Mouse (Mus musculus): ENCODE measurements at regions not wholly inside any gene's neighbourhood (a gene's known extent, or its start where the extent isn't known, plus 50 kb on each side); places are given as distances from the start of the nearest gene placed in this dataset.

GRCm38 (mm10) chr9:46562301-46562700 is 242.5 kb upstream of the 4931429L15Rik start:
- ATAC-seq (replicated peaks; ENCODE audit: low FRiP score, low TSS enrichment, poor library complexity, severe bottlenecking) = no peak

GRCm38 (mm10) chr9:46558481-46558880 is 238.7 kb upstream of the 4931429L15Rik start:
- no peak for ATAC-seq (replicated peaks; ENCODE audit: low FRiP score, low TSS enrichment, poor library complexity, severe bottlenecking)

GRCm38 (mm10) chr9:46557781-46558180 is 238.0 kb upstream of the 4931429L15Rik start:
- no peak for ATAC-seq (replicated peaks; ENCODE audit: low FRiP score, low TSS enrichment, poor library complexity, severe bottlenecking)

GRCm38 (mm10) chr9:46555156-46555555 is 235.4 kb upstream of the 4931429L15Rik start:
- ATAC-seq (replicated peaks; ENCODE audit: low FRiP score, low TSS enrichment, poor library complexity, severe bottlenecking) = no peak

DNA sequence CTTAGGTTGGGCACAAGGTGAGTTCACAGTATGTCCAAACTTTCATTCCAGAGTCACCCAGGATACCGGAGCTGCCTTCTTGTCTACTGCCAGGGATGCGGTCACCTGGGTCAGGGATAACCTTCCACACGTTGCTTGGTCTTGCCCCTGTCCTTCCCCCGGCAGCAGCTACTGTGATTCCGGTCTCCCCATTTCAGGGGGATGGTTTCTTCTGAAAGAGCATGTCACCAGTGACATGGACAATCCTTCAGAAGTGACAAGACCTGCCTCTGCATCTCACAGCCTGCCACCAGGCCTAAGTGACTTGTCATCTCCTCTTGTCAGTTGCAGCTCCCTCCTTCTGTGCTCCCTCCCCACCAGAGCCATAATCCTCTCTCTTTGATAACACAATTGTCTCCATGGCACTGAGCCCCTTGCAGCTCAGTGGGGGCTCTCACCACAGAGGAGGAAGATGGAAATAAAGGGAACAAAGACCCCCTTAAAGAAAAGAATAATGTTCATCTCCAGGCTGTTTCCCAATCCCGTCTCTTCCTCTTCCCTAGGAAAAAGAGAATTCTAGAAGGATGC is 234.9 kb upstream of the 4931429L15Rik start:
- no peak for ATAC-seq (replicated peaks; ENCODE audit: low FRiP score, low TSS enrichment, poor library complexity, severe bottlenecking)

GRCm38 (mm10) chr9:46549416-46549815 is 229.6 kb upstream of the 4931429L15Rik start:
- ATAC-seq (replicated peaks; ENCODE audit: low FRiP score, low TSS enrichment, poor library complexity, severe bottlenecking) = no peak

DNA sequence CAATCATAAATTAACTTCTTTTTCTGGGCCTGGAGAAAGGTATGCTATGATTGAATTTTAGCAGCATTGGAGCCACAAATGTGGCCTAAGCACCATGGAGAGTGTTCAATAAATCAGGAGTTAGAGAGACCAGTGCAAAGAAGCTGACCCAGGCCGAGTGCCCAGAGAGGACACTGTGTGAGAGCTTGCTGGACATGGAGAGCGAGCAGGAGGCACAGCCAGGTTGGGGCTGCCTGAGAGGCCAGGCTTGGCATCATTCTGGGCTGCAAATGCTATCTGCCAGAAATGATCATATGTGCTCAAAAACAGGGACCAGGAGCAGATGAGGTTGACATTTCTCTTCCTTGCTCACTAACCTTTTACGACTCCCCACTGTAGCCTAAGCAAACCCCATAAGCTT is 224.5 kb upstream of the 4931429L15Rik start:
- no peak for ATAC-seq (replicated peaks; ENCODE audit: low FRiP score, low TSS enrichment, poor library complexity, severe bottlenecking)

DNA sequence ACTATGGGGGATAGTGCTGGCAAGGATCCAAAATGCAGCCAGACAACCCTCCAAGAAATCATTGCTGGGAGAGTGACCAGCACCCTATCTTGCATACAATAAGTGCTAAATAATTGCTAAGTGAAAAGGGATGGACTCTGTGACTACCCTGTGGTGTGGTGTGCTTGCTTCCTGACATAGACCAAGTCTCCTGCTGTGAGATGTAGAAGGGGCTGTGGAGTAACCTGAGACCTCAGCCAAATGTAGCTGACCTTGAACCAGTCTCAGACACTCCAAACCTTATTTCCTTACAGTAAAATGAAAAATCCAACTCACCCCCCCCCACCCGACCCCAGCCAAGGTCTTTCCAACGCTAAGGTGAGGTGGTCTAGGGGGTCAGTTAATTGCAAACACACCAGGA is 221.2 kb upstream of the 4931429L15Rik start:
- no peak for ATAC-seq (replicated peaks; ENCODE audit: low FRiP score, low TSS enrichment, poor library complexity, severe bottlenecking)

DNA sequence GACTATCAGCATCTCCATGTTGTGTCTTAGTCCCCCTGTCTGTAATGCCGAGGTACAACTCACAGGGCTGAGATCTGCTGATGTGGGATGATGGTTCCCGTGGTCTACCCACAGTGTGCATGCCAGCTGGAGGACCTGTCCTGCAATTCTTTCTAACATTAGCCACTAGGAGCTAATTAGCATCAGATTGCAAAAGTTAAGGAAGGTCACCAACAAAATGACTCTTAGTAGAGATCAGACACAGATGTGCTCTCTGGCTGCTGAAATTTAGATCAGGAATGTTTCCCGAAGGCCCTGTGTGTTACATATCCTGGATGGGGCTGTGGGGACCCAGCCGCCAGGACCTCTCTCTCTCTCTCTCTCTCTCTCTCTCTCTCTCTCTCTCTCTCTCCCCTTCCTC is 218.8 kb upstream of the 4931429L15Rik start:
- ATAC-seq (replicated peaks; ENCODE audit: low FRiP score, low TSS enrichment, poor library complexity, severe bottlenecking) = no peak

GRCm38 (mm10) chr9:46516401-46517130 is 196.8 kb upstream of the 4931429L15Rik start:
- no peak for ATAC-seq (replicated peaks; ENCODE audit: low FRiP score, low TSS enrichment, poor library complexity, severe bottlenecking)

DNA sequence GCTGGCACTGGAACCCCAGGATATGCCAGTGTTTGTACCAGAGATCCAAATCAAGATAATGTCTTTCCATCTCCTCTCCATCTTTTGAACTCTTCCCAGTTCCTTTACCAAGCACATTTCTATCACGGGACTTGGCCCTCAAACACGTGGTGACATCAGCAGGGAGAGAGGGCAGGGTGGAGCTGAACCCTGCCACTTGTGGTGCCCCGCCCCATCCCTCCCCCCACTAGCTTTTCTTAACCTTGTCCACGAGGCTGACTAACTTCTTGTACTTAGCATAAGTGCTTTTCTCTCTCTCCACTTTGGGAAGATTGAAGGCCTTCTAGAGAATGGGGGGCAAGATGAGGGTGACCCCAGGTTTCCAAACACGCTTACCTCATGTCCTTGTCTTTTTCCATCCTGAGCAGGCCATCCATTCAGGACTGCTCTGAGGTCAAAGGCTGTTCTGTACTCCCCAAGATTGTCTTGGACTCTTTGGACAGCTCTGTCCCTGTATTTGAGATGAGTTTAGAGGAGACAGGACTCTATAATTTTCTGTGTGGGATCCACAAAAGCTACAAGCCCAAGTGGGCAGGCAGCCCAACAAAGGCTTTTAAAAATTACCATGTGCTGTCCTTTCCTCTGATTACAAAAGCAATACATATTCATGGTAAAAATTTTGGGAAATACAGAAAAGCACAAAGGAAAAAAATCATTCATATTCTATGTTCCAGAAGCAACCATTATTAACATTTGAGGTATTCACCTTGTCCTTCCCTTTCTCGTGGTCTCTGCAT is 192.7 kb upstream of the 4931429L15Rik start:
- no peak for ATAC-seq (replicated peaks; ENCODE audit: low FRiP score, low TSS enrichment, poor library complexity, severe bottlenecking)

- no peak for ATAC-seq (replicated peaks; ENCODE audit: low FRiP score, low TSS enrichment, poor library complexity, severe bottlenecking)
These were observed 191.5 kb upstream of the 4931429L15Rik start for GRCm38 (mm10) chr9:46511307-46511706.

DNA sequence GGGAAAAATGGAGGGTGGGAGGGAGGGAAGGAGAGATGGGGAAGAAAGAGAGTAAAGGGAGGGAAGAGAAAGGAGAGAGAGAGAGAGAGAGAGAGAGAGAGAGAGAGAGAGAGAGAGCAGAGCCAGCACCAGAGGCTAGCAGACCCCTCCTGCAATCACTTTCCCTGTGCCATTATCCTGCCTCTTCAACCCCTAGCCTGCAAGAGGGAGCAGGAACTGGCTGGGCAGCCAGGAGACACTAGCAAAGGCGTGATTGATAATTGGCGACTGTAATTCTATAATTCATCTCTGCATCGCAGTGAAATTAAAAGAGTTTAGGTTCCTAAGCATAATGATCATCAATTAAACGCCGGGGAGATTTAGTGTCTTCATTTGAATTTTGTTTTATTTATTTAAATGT is 190.1 kb upstream of the 4931429L15Rik start:
- ATAC-seq (replicated peaks; ENCODE audit: low FRiP score, low TSS enrichment, poor library complexity, severe bottlenecking) = no peak

GRCm38 (mm10) chr9:46509458-46509857 is 189.7 kb upstream of the 4931429L15Rik start:
- ATAC-seq (replicated peaks; ENCODE audit: low FRiP score, low TSS enrichment, poor library complexity, severe bottlenecking) = no peak

- ATAC-seq (replicated peaks; ENCODE audit: low FRiP score, low TSS enrichment, poor library complexity, severe bottlenecking) = no peak
These were observed 187.2 kb upstream of the 4931429L15Rik start for GRCm38 (mm10) chr9:46507036-46507435.

DNA sequence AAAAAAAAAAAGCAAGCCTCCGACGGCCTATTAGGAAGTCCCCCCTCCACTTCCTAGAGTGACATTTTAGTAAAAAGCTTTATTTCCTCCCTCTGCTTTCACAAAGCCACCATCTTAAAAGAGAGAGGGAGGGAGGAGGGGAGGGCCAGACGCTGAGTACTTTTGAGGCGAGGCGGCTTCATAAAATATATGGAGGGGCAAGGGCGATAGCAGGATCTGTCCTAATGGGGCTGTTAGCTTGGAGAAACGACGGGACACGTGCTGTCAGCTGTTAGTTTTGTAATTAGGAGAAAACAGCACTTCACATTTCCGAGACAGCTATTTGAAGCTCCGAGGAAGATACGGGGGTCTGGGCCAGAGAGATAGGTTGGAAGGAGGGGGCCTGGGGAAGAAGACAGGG is 184.8 kb upstream of the 4931429L15Rik start:
- ATAC-seq (replicated peaks; ENCODE audit: low FRiP score, low TSS enrichment, poor library complexity, severe bottlenecking) = no peak

DNA sequence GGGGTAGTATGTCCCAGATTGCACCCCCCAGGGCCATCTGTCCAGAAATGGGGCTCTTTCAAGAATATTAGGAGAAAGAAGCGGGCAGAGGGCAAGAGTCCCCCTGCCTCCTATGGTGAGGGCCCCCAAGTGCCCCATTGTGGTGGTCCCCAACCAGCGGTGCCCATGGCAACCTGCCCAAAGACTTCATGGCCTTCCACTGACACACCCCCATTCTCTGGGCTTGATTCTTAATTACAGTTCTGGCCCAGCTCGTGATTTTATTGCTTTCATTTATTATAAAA is 184.3 kb upstream of the 4931429L15Rik start:
- no peak for ATAC-seq (replicated peaks; ENCODE audit: low FRiP score, low TSS enrichment, poor library complexity, severe bottlenecking)

- ATAC-seq (replicated peaks; ENCODE audit: low FRiP score, low TSS enrichment, poor library complexity, severe bottlenecking) = no peak
These were observed 183.7 kb upstream of the 4931429L15Rik start for GRCm38 (mm10) chr9:46503321-46504132.

GRCm38 (mm10) chr9:46499426-46499825 is 179.6 kb upstream of the 4931429L15Rik start:
- ATAC-seq (replicated peaks; ENCODE audit: low FRiP score, low TSS enrichment, poor library complexity, severe bottlenecking) = no peak

- ATAC-seq (replicated peaks; ENCODE audit: low FRiP score, low TSS enrichment, poor library complexity, severe bottlenecking) = no peak
These were observed 179.1 kb upstream of the 4931429L15Rik start for GRCm38 (mm10) chr9:46498861-46499260.
